In the genomic region with DNA sequence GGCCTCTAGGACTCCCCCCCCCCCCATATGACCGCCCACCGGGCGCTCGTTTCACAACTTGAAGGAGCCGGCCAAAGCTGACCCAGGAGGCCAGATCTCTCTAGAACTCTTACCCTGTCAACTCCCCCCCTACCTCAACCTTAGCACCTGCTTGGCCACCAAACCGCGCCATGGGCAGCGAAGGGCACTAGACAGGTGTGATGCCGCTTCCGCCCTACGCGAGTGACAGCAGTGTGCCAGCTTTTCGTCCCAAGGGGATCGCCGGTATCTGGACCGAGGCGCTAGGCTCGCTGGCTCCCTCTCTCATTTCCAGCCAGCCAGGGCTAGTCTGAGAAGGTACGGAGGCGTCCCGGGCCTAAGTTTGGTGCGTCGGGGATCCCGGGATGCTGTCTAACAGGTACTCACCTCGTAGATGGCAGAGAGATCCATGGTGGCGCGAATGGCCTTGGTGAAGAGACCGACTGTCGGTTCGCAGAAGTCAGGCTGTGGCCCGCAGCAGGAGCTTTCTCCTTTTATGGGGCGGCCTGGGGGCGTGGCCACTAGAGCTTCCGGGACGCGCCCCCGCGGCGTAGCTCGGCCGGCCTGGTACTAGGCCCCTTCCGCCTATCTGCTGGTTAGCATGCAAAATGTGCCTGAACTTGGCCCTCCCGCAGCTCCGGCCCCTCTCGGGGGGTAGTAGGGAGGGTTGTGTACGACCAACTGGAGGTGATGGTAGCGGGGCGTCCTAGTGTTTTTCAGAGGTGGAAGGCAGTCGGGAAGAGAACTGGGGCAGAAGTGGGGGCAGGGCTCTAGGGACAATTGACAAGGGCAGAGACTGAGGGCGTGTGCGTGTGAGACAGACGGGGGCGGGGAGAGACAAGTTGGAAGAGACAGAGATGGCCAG, we compare ENCODE assay signal across 8 mouse cellular contexts. TPM values are rescaled to one million over a fixed set of nuclear protein-coding genes. Genes with fewer than 3 reads are reported as not detected.
DNase-seq lines count a peak whose midpoint lies in the region; ATAC-seq and TF ChIP-seq lines count a peak whose summit lies in the region.

No protein-coding gene starts in this region.

- H3K4me3 ChIP-seq in CH12.LX (replicated peaks in 1 of 3; ENCODE audit: low read depth in 2 of 3, low read length in 2 of 3, poor library complexity in 1 of 3): peak overlapping the region; percentile 75 to 87 (median 84)
- H3K4me3 ChIP-seq in forebrain, embryonic 11.5 days (ENCODE audit: low read depth, low read length): peak overlapping the region; percentile 47
- peak overlapping the region; percentile 89 for H3K4me3 ChIP-seq in heart, postnatal 0 days (ENCODE audit: low read depth, low read length)
- H3K4me3 ChIP-seq in lung, adult 2 months (replicated peaks; ENCODE audit: extremely low read depth, low read depth, low read length): peak overlapping the region; percentile 98
- peak overlapping the region; percentile 56 for H3K4me3 ChIP-seq in neural tube, embryonic 15.5 days (replicated peaks)

- peak; percentile 45 for ATAC-seq in forebrain, embryonic 11.5 days (replicated peaks; ENCODE audit: low FRiP score)
- peak; percentile 50 for ATAC-seq in heart, postnatal 0 days (ENCODE audit: insufficient read depth, low read depth)
- ATAC-seq in neural tube, embryonic 15.5 days (ENCODE audit: low FRiP score): peak; percentile 45

- H3K4me2 ChIP-seq in CH12.LX (ENCODE audit: insufficient read depth, low read depth, poor library complexity, severe bottlenecking): peak overlapping the region; percentile 85
- H3K4me2 ChIP-seq in forebrain, embryonic 11.5 days (ENCODE audit: low read depth, low read length, severe bottlenecking): peak overlapping the region; percentile 78
- peak overlapping the region; percentile 95 for H3K4me2 ChIP-seq in heart, postnatal 0 days (ENCODE audit: low read depth, low read length)
- H3K4me2 ChIP-seq in neural tube, embryonic 15.5 days: peak overlapping the region; percentile 79

- peaks cover 27% of the 10 kb centered on the region for H3K79me2 ChIP-seq in CH12.LX (replicated peaks; ENCODE audit: control insufficient read depth, extremely low read depth, insufficient read depth, poor library complexity, severe bottlenecking)

- peak overlapping the region; percentile 81 for H3K27ac ChIP-seq in CH12.LX (ENCODE audit: insufficient read depth, low read depth)
- peak overlapping the region; percentile 8; the same call in 1 of the 2 replicates for H3K27ac ChIP-seq in forebrain, embryonic 11.5 days (ENCODE audit: low read depth, low read length)
- H3K27ac ChIP-seq in heart, postnatal 0 days (ENCODE audit: low read depth): peak overlapping the region; percentile 100
- peak overlapping the region; percentile 79 for H3K27ac ChIP-seq in neural tube, embryonic 15.5 days (replicated peaks)

- peak; percentile 100 for TF ChIP-seq POLR2A in CH12.LX (IDR thresholded peaks at IDR 0.05; ENCODE audit: low read depth, low read length)
- TF ChIP-seq POLR2A in lung, adult 2 months (IDR thresholded peaks at IDR 0.05; ENCODE audit: borderline replicate concordance, extremely low read depth, low read depth, low read length): peak; percentile 100

- peaks cover 22 to 72% of the 10 kb centered on the region in 2 experiments for H3K4me1 ChIP-seq in CH12.LX (ENCODE audit: control insufficient read depth in 1 of 2, insufficient read depth in 2 of 2)
- H3K4me1 ChIP-seq in forebrain, embryonic 11.5 days (replicated peaks; ENCODE audit: control insufficient read depth, insufficient read depth, low read length): peaks cover 34% of the 10 kb centered on the region
- peaks cover 62% of the 10 kb centered on the region for H3K4me1 ChIP-seq in heart, postnatal 0 days (ENCODE audit: control insufficient read depth, insufficient read depth)
- H3K4me1 ChIP-seq in lung, adult 2 months (ENCODE audit: control insufficient read depth, insufficient read depth, low read length): peaks cover 23% of the 10 kb centered on the region
- H3K4me1 ChIP-seq in neural tube, embryonic 15.5 days: peaks cover 68% of the 10 kb centered on the region

- WGBS in forebrain, embryonic 11.5 days: under 1% methylated on average over 53 of the region's 53 CpGs
- WGBS in heart, postnatal 0 days: under 1% methylated on average over 52 of the region's 53 CpGs
- WGBS in lung, adult 2 months: under 1% methylated on average over 53 of the region's 53 CpGs
- 1% methylated on average over 53 of the region's 53 CpGs for WGBS in neural tube, embryonic 15.5 days

- dilution Hi-C loops in CH12.LX (cut with MboI; ENCODE audit: extremely low pct_ligation_motif_present, extremely low pct_unique_long_range_greater_than_20kb, low sequenced_read_pairs): no loop called here

- peak; percentile 8; the same call in 1 of the 2 replicates for TF ChIP-seq EP300 in CH12.LX (IDR thresholded peaks at IDR 0.05; ENCODE audit: low read length)
- TF ChIP-seq EP300 in heart, postnatal 0 days (IDR thresholded peaks at IDR 0.05; ENCODE audit: low read depth): no peak

- peaks cover 9 to 17% of the 10 kb centered on the region in 2 experiments for H3K36me3 ChIP-seq in CH12.LX (replicated peaks in 1 of 2; ENCODE audit: control insufficient read depth in 1 of 2, insufficient read depth in 1 of 2, low read length in 1 of 2)
- H3K36me3 ChIP-seq in forebrain, embryonic 11.5 days (ENCODE audit: control insufficient read depth, insufficient read depth, low read length): no peaks in the 10 kb centered on the region
- H3K36me3 ChIP-seq in heart, postnatal 0 days (replicated peaks; ENCODE audit: control insufficient read depth, insufficient read depth, low read length): peaks cover 13% of the 10 kb centered on the region
- H3K36me3 ChIP-seq in neural tube, embryonic 15.5 days: no peaks in the 10 kb centered on the region

- no peak for TF ChIP-seq RAD21 in CH12.LX (IDR thresholded peaks at IDR 0.05; ENCODE audit: low read depth, low read length)

- H3K9ac ChIP-seq in CH12.LX (ENCODE audit: insufficient read depth, low read depth): peak overlapping the region; percentile 80
- peak overlapping the region; percentile 72 for H3K9ac ChIP-seq in forebrain, embryonic 11.5 days (ENCODE audit: low read length)
- peak overlapping the region; percentile 95 for H3K9ac ChIP-seq in heart, postnatal 0 days (replicated peaks; ENCODE audit: low read depth, low read length)
- peak overlapping the region; percentile 70 for H3K9ac ChIP-seq in neural tube, embryonic 15.5 days (replicated peaks)

- TF ChIP-seq CTCF in CH12.LX (conservative IDR thresholded peaks at IDR 0.05 in 1 of 2, IDR thresholded peaks at IDR 0.05 in 1 of 2; ENCODE audit: low read depth in 2 of 2, low read length in 2 of 2): no peak
- no peak for TF ChIP-seq CTCF in heart, postnatal 0 days (IDR thresholded peaks at IDR 0.05; ENCODE audit: low read depth)
- no peak for TF ChIP-seq CTCF in lung, adult 2 months (IDR thresholded peaks at IDR 0.05; ENCODE audit: insufficient read depth, low read length)

- DNase-seq in CH12.LX (ENCODE audit: extremely low read depth): peak; percentile 93
- DNase-seq in c-Kit-positive CD71-positive TER-119-negative erythroid progenitor cells, embryonic 14.5 days (ENCODE audit: low read depth): peak; percentile 88
- DNase-seq in forebrain, embryonic 11.5 days (ENCODE audit: low spot score): peak; percentile 89
- DNase-seq in heart, postnatal 0 days (ENCODE audit: low spot score): peak; percentile 93
- peak; percentile 98 for DNase-seq in kidney, postnatal 4 days
- peak; percentile 98 for DNase-seq in lung, adult 2 months
- peak; percentile 97 for DNase-seq in testis, postnatal 10 days (ENCODE audit: low spot score)

- no peaks in the 10 kb centered on the region for H3K9me3 ChIP-seq in CH12.LX (replicated peaks; ENCODE audit: low read length)
- H3K9me3 ChIP-seq in forebrain, embryonic 11.5 days (ENCODE audit: control insufficient read depth, low read length): no peaks in the 10 kb centered on the region
- H3K9me3 ChIP-seq in heart, postnatal 0 days (replicated peaks; ENCODE audit: control insufficient read depth, low read length): no peaks in the 10 kb centered on the region
- H3K9me3 ChIP-seq in neural tube, embryonic 15.5 days (replicated peaks): no peaks in the 10 kb centered on the region

- in situ Hi-C loops in CH12.LX (cut with MboI; ENCODE audit: low pct_ligation_motif_present, low pct_unique_long_range_greater_than_20kb, low sequenced_read_pairs): no loop called here

- no peaks in the 10 kb centered on the region for H3K27me3 ChIP-seq in CH12.LX (replicated peaks)
- 0 out of 2 replicates have a peak, but pooled peaks cover 2% of the 10 kb centered on the region for H3K27me3 ChIP-seq in forebrain, embryonic 11.5 days (ENCODE audit: control insufficient read depth, insufficient read depth, low read length)
- no peaks in the 10 kb centered on the region for H3K27me3 ChIP-seq in heart, postnatal 0 days (ENCODE audit: control insufficient read depth, insufficient read depth, low read length)
- H3K27me3 ChIP-seq in neural tube, embryonic 15.5 days (replicated peaks): no peaks in the 10 kb centered on the region

RNA-seq across cellular contexts. Expression of gene Zfp36, which starts 1.0 kb away (rescaled TPM):
- 2.8 and 3.5 TPM in 2 replicates for total RNA-seq in CH12.LX (2012; rRNA removed)
- total RNA-seq in CH12.LX (2014; rRNA removed): 1.1 and 1.9 TPM in 2 replicates
- polyA plus RNA-seq in CH12.LX (2012; ENCODE audit: insufficient read length, low read depth): 8.9 and 9.9 TPM in 2 replicates
- polyA plus RNA-seq in forebrain, embryonic 11.5 days (2014; fragmentation: Nextera tagmentation; extraction: Ambion mirVana): 4.5 and 5.2 TPM in 2 replicates
- 10.8 and 19.2 TPM in 2 replicates for total RNA-seq in heart, postnatal 0 days (2014; rRNA removed; ENCODE audit: low replicate concordance)
- 12.5 and 13.6 TPM in 2 replicates for polyA plus RNA-seq in heart, postnatal 0 days (2015; fragmentation: Nextera tagmentation; extraction: Ambion mirVana)
- 83.3 and 136 TPM in 2 replicates for polyA plus RNA-seq in lung, adult 2 months (2012; rRNA removed)
- 4.2 and 7.5 TPM in 2 replicates for polyA plus RNA-seq in neural tube, embryonic 15.5 days (2015; fragmentation: Nextera tagmentation; extraction: Ambion mirVana)

RNA-seq across cellular contexts. Expression of gene Plekhg2, which starts 6.6 kb away (rescaled TPM):
- 3.3 and 4.7 TPM in 2 replicates for total RNA-seq in CH12.LX (2012; rRNA removed)
- 0.39 and 0.43 TPM in 2 replicates for total RNA-seq in CH12.LX (2014; rRNA removed)
- 5.2 and 5.5 TPM in 2 replicates for polyA plus RNA-seq in CH12.LX (2012; ENCODE audit: insufficient read length, low read depth)
- 81.2 and 81.3 TPM in 2 replicates for polyA plus RNA-seq in forebrain, embryonic 11.5 days (2014; fragmentation: Nextera tagmentation; extraction: Ambion mirVana)
- 23.5 and 41.7 TPM in 2 replicates for total RNA-seq in heart, postnatal 0 days (2014; rRNA removed; ENCODE audit: low replicate concordance)
- polyA plus RNA-seq in heart, postnatal 0 days (2015; fragmentation: Nextera tagmentation; extraction: Ambion mirVana): 11.8 and 13.7 TPM in 2 replicates
- polyA plus RNA-seq in lung, adult 2 months (2012; rRNA removed): 37.5 and 40.0 TPM in 2 replicates
- polyA plus RNA-seq in neural tube, embryonic 15.5 days (2015; fragmentation: Nextera tagmentation; extraction: Ambion mirVana): 21.4 and 26.5 TPM in 2 replicates

RNA-seq across cellular contexts. Expression of gene Med29, which starts 13.5 kb away (rescaled TPM):
- 23.5 and 27.8 TPM in 2 replicates for total RNA-seq in CH12.LX (2012; rRNA removed)
- total RNA-seq in CH12.LX (2014; rRNA removed): 19.4 and 19.8 TPM in 2 replicates
- 25.4 and 26.9 TPM in 2 replicates for polyA plus RNA-seq in CH12.LX (2012; ENCODE audit: insufficient read length, low read depth)
- 40.1 and 46.1 TPM in 2 replicates for polyA plus RNA-seq in forebrain, embryonic 11.5 days (2014; fragmentation: Nextera tagmentation; extraction: Ambion mirVana)
- 42.1 and 51.4 TPM in 2 replicates for total RNA-seq in heart, postnatal 0 days (2014; rRNA removed; ENCODE audit: low replicate concordance)
- polyA plus RNA-seq in heart, postnatal 0 days (2015; fragmentation: Nextera tagmentation; extraction: Ambion mirVana): 44.1 and 45.8 TPM in 2 replicates
- polyA plus RNA-seq in lung, adult 2 months (2012; rRNA removed): 37.3 and 39.2 TPM in 2 replicates
- 48.4 and 50.0 TPM in 2 replicates for polyA plus RNA-seq in neural tube, embryonic 15.5 days (2015; fragmentation: Nextera tagmentation; extraction: Ambion mirVana)

RNA-seq across cellular contexts. Expression of gene Paf1, which starts 13.7 kb away (rescaled TPM):
- total RNA-seq in CH12.LX (2012; rRNA removed) (45.9 and 71.0 TPM in 2 replicates), CH12.LX (2014; rRNA removed) (42.2 and 57.8 TPM in 2 replicates)
- 105 and 151 TPM in 2 replicates for polyA plus RNA-seq in CH12.LX (2012; ENCODE audit: insufficient read length, low read depth)
- polyA plus RNA-seq in forebrain, embryonic 11.5 days (2014; fragmentation: Nextera tagmentation; extraction: Ambion mirVana): 82.0 and 82.9 TPM in 2 replicates
- 29.8 and 66.1 TPM in 2 replicates for total RNA-seq in heart, postnatal 0 days (2014; rRNA removed; ENCODE audit: low replicate concordance)
- polyA plus RNA-seq in heart, postnatal 0 days (2015; fragmentation: Nextera tagmentation; extraction: Ambion mirVana): 54.2 and 56.5 TPM in 2 replicates
- polyA plus RNA-seq in lung, adult 2 months (2012; rRNA removed): 81.5 and 103 TPM in 2 replicates
- 89.3 and 96.0 TPM in 2 replicates for polyA plus RNA-seq in neural tube, embryonic 15.5 days (2015; fragmentation: Nextera tagmentation; extraction: Ambion mirVana)

RNA-seq across cellular contexts. Expression of gene Rps16, which starts 28.6 kb away (rescaled TPM):
- total RNA-seq in CH12.LX (2012; rRNA removed) (1,915 and 2,040 TPM in 2 replicates), CH12.LX (2014; rRNA removed) (42.7 and 66.7 TPM in 2 replicates)
- 1,205 and 1,254 TPM in 2 replicates for polyA plus RNA-seq in CH12.LX (2012; ENCODE audit: insufficient read length, low read depth)
- 727 and 782 TPM in 2 replicates for polyA plus RNA-seq in forebrain, embryonic 11.5 days (2014; fragmentation: Nextera tagmentation; extraction: Ambion mirVana)
- total RNA-seq in heart, postnatal 0 days (2014; rRNA removed; ENCODE audit: low replicate concordance): 145 and 161 TPM in 2 replicates
- 481 and 513 TPM in 2 replicates for polyA plus RNA-seq in heart, postnatal 0 days (2015; fragmentation: Nextera tagmentation; extraction: Ambion mirVana)
- polyA plus RNA-seq in lung, adult 2 months (2012; rRNA removed): 529 and 774 TPM in 2 replicates
- polyA plus RNA-seq in neural tube, embryonic 15.5 days (2015; fragmentation: Nextera tagmentation; extraction: Ambion mirVana): 467 and 619 TPM in 2 replicates

Comparison
In these comparisons a context has a peak if more than half of its experiments do, and no peak if none do; other contexts are left out.
1. Peak in every context shown above with its lines: DNase-seq, ATAC-seq, H3K4me3 ChIP-seq and H3K27ac ChIP-seq.
2. H3K27ac ChIP-seq: peak in every context shown above with its lines; median percentile 100 in heart, postnatal 0 days; 81 in CH12.LX; 79 in neural tube, embryonic 15.5 days; 8 in forebrain, embryonic 11.5 days.
3. H3K4me3 ChIP-seq: peak in every context shown above with its lines; median percentile 98 in lung, adult 2 months; 89 in heart, postnatal 0 days; 84 in CH12.LX; 56 in neural tube, embryonic 15.5 days; 47 in forebrain, embryonic 11.5 days.